Mouse (Mus musculus) midbrain, embryonic 14.5 days (tissue): ENCODE measurements around the gene Camkk2. TPM values are rescaled to one million over a fixed set of nuclear protein-coding genes. Genes with fewer than 3 reads are reported as not detected.

Source experiments
- ATAC-seq: fragments of 200-750 bp; cut with Nextera tagmentation; 2 replicates; pipeline ENCODE4 v1.8.0; 2017; ENCODE audit warnings: moderate number of reproducible peaks, moderate library complexity; ENCODE audit not compliant: low FRiP score, low TSS enrichment
- DNase-seq: peaks from one replicate; pipeline ENCODE4 v3.0.0-alpha.2; 2015
- H3K27ac ChIP-seq: fragments of 300-500 bp; sonication (generic); replicated peaks from 2 replicates; pipeline ENCODE4 v1.5.1; 2014; ENCODE audit warnings: mild to moderate bottlenecking, low read depth, low read length, moderate library complexity
- H3K27me3 ChIP-seq: fragments of 300-500 bp; sonication (generic); 2 replicates; pipeline ENCODE4 v1.6.1; 2014; ENCODE audit warnings: low read length, control low read depth, mixed read lengths; ENCODE audit not compliant: control insufficient read depth, insufficient read depth
- H3K36me3 ChIP-seq: fragments of 300-500 bp; sonication (generic); 2 replicates; pipeline ENCODE4 v1.6.1; 2014; ENCODE audit warnings: low read length, control low read depth; ENCODE audit not compliant: control insufficient read depth, insufficient read depth
- H3K4me1 ChIP-seq: fragments of 300-500 bp; sonication (generic); 2 replicates; pipeline ENCODE4 v1.6.1; 2014; ENCODE audit warnings: mild to moderate bottlenecking, antibody characterized with exemption, low read length, control low read depth; ENCODE audit not compliant: control insufficient read depth, insufficient read depth
- H3K4me2 ChIP-seq: fragments of 300-500 bp; sonication (generic); 2 replicates; pipeline ENCODE4 v1.6.1; 2014; ENCODE audit warnings: mild to moderate bottlenecking, low read length, moderate library complexity
- H3K4me3 ChIP-seq: fragments of 300-500 bp; sonication (generic); replicated peaks from 2 replicates; pipeline ENCODE4 v1.5.1; 2014; ENCODE audit warnings: low read depth, low read length
- H3K9ac ChIP-seq: fragments of 300-500 bp; sonication (generic); replicated peaks from 2 replicates; pipeline ENCODE4 v1.6.1; 2014; ENCODE audit warnings: mild to moderate bottlenecking, low read length, moderate library complexity
- H3K9me3 ChIP-seq: fragments of 300-500 bp; sonication (generic); 2 replicates; pipeline ENCODE4 v1.6.1; 2016; ENCODE audit warnings: low read length, control low read depth, mixed read lengths; ENCODE audit not compliant: control insufficient read depth
- WGBS: fragments of 180-500 bp; shearing (Covaris S2); extraction: QIAGEN DNeasy Blood & Tissue Kit; methylation state at CpG from one replicate; pipeline ENCODE4 v1.1.7; 2014; 5-methylcytosine and 5-hydroxymethylcytosine counted together
- polyA plus RNA-seq: library from polyadenylated mRNA; unstranded; fragments of >200 nt; fragmentation: Nextera tagmentation; extraction: Ambion mirVana; gene quantifications from 2 replicates; pipeline ENCODE4 v1.2.1, GENCODE M21; 2014

The Camkk2 gene
- polyA plus RNA-seq, 1 experiment from 2014 or later = 46.0 TPM

- no peak overlapping the region for H3K4me3 ChIP-seq
- H3K27me3 ChIP-seq = no peaks in the 10 kb centered on the region
- H3K4me2 ChIP-seq = no peak overlapping the region
- 90% methylated on average over 7 of the region's 7 CpGs for WGBS
- H3K4me1 ChIP-seq = no peaks in the 10 kb centered on the region
- DNase-seq = no peak
- H3K9ac ChIP-seq = no peak overlapping the region
- H3K9me3 ChIP-seq = no peaks in the 10 kb centered on the region
- peaks cover 19% of the 10 kb centered on the region for H3K36me3 ChIP-seq
- ATAC-seq = no peak
- no peak overlapping the region for H3K27ac ChIP-seq
Observed at GRCm38 (mm10) chr5:122735853-122736252, 43.4 kb downstream of the Camkk2 start.

DNA sequence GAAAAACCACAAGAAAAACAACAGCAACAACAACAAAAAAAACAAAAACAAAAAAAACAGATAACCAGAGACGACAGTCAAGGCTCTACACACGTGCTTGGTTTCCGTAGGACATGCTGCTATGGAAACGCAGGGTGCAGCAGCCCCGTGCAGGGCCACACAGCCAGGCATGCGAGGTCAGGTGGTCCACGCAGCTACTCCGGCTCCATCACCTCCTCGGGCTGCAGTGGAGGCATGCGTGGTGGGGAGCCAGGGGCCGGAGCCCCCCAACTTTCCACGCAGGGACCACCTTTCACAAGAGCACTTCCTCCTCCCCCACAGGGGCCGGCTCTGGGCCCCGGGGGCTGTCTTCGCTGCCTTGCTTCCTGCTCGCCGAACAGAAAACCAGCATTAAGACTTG is 45.3 kb downstream of the Camkk2 start:
- Histone ChIP-seq H3K4me2 (no peak overlapping the region), H3K27me3 (no peaks in the 10 kb centered on the region), H3K9me3 (no peaks in the 10 kb centered on the region), H3K9ac (no peak overlapping the region), H3K27ac (no peak overlapping the region), H3K36me3 (peaks cover 9% of the 10 kb centered on the region; the same call in 1 of the 2 replicates), H3K4me1 (no peaks in the 10 kb centered on the region), H3K4me3 (no peak overlapping the region)
- DNase-seq (no peak), ATAC-seq (no peak)
- WGBS = 60% methylated on average over 17 of the region's 17 CpGs

DNA sequence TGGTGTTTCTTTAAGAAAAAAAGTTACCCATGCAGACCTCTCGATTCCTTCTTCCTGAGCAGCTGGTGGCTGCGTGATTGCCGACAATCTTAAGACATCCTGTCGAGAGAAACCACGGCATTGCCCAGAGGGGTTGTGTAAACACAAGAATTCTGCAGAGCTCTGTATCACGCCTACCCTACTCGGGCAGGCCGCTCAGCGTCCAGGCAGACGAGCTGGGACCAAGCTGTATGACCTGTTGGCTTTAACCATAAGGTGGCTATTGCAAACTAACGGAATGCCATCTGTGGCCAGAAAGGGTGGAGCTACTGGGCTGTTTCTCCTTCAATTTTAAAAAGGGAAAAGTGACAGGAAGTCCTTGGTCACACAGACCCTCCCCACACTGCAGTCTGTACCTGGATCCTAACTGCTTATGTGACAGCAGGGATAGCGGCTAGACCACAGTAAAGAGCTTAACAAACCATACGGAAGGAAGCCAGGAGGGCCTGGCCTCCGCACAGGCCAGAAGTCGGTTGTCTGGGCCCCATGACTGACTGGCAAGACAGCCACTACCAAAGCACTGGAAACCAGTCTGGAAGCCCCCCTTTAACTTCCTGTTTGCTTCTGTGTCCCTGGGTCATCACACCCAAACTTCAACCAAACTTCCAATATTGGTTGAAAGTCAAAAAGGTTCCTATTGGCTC is 47.1 kb downstream of the Camkk2 start:
- peaks cover 9% of the 10 kb centered on the region; the same call in 1 of the 2 replicates for H3K36me3 ChIP-seq
- DNase-seq = no peak
- no peak for ATAC-seq
- no peak overlapping the region for H3K4me2 ChIP-seq
- 82% methylated on average over 15 of the region's 15 CpGs for WGBS
- no peak overlapping the region for H3K9ac ChIP-seq
- H3K27me3 ChIP-seq = no peaks in the 10 kb centered on the region
- no peaks in the 10 kb centered on the region for H3K9me3 ChIP-seq
- H3K4me3 ChIP-seq = no peak overlapping the region
- H3K4me1 ChIP-seq = no peaks in the 10 kb centered on the region
- no peak overlapping the region for H3K27ac ChIP-seq

GRCm38 (mm10) chr5:122731321-122731720 is 47.9 kb downstream of the Camkk2 start:
- ATAC-seq (no peak), DNase-seq (peak; percentile 35)
- 0 out of 2 replicates have a peak, but pooled peaks cover 4% of the 10 kb centered on the region for H3K36me3 ChIP-seq
- no peaks in the 10 kb centered on the region for H3K9me3 ChIP-seq
- H3K4me1 ChIP-seq = no peaks in the 10 kb centered on the region
- WGBS = 70% methylated on average over 8 of the region's 8 CpGs
- H3K4me3 ChIP-seq = no peak overlapping the region
- no peak overlapping the region for H3K27ac ChIP-seq
- H3K4me2 ChIP-seq = no peak overlapping the region
- no peaks in the 10 kb centered on the region for H3K27me3 ChIP-seq
- no peak overlapping the region for H3K9ac ChIP-seq

DNA sequence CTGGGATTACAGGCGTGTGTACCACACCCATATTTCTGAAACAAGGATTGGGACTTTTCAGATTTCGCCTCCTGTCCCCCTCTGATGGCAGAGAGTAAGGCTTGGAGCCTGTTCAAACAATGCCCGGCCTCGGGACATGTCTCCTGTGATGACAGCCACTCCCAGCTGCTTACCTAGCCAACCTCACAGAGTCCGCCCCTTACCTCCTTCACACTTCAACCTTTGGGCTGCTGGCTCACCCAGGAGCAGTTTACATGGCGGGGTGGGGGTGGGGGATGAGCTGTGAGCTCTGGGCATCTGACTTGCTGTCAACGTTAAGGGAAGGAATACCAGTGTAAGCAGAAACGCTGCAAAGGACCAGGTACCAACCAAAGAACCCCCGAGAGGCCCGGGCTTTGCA is 48.4 kb downstream of the Camkk2 start:
- no peak overlapping the region for H3K27ac ChIP-seq
- no peaks in the 10 kb centered on the region for H3K27me3 ChIP-seq
- no peak overlapping the region for H3K9ac ChIP-seq
- DNase-seq (no peak), ATAC-seq (no peak)
- no peak overlapping the region for H3K4me2 ChIP-seq
- H3K4me3 ChIP-seq = no peak overlapping the region
- no peaks in the 10 kb centered on the region for H3K9me3 ChIP-seq
- WGBS = 88% methylated on average over 10 of the region's 10 CpGs
- 0 out of 2 replicates have a peak, but pooled peaks cover 4% of the 10 kb centered on the region for H3K36me3 ChIP-seq
- no peaks in the 10 kb centered on the region for H3K4me1 ChIP-seq

DNA sequence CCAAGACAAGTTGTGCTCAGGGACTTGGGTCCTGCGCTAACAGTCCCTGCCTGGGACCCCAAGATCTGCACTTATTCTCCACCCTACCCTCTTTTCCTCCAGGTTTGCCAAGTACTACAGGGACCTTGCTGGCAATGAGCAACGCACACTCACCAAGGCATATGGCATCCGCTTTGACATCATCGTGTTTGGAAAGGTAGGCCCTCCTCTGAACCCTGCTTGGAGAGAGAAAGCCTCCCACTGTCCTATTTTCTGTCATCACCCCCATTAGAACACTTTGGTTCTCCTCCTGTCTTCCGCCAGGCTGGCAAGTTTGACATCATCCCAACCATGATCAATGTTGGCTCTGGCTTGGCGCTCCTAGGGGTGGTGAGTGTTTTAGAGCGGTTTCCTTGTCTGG is 52.1 kb downstream of the Camkk2 start:
- Histone ChIP-seq H3K9me3 (no peaks in the 10 kb centered on the region), H3K4me3 (no peak overlapping the region), H3K9ac (no peak overlapping the region), H3K27me3 (no peaks in the 10 kb centered on the region), H3K4me1 (no peaks in the 10 kb centered on the region), H3K4me2 (no peak overlapping the region), H3K27ac (no peak overlapping the region), H3K36me3 (no peaks in the 10 kb centered on the region)
- no peak for DNase-seq
- no peak for ATAC-seq
- 95% methylated on average over 7 of the region's 7 CpGs for WGBS

DNA sequence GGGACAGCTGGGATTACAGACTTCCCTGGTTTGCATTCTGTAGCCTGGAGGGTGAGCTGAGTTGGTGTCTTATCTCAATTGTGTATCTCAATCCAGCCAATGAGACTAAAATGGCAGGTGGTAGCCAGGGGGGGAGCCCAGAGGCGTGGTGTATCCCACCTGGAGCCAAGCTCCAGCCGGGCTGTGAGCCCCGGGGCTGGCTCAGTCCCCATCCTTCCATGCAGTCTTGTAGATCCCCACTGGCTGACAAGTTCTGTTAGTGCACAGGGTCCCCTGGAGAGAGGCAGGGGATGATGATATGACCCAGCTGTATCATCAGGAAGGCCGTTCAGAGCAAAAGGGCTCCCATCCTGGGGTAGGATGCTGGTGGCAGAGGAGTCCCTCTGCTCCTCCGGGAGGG is 52.6 kb downstream of the Camkk2 start:
- H3K36me3 ChIP-seq = no peaks in the 10 kb centered on the region
- no peak for DNase-seq
- ATAC-seq = no peak
- no peak overlapping the region for H3K4me3 ChIP-seq
- no peaks in the 10 kb centered on the region for H3K27me3 ChIP-seq
- H3K27ac ChIP-seq = no peak overlapping the region
- WGBS = 73% methylated on average over 5 of the region's 5 CpGs
- no peak overlapping the region for H3K9ac ChIP-seq
- no peak overlapping the region for H3K4me2 ChIP-seq
- no peaks in the 10 kb centered on the region for H3K4me1 ChIP-seq
- H3K9me3 ChIP-seq = no peaks in the 10 kb centered on the region

GRCm38 (mm10) chr5:122726068-122726467 is 53.1 kb downstream of the Camkk2 start:
- no peaks in the 10 kb centered on the region for H3K4me1 ChIP-seq

DNA sequence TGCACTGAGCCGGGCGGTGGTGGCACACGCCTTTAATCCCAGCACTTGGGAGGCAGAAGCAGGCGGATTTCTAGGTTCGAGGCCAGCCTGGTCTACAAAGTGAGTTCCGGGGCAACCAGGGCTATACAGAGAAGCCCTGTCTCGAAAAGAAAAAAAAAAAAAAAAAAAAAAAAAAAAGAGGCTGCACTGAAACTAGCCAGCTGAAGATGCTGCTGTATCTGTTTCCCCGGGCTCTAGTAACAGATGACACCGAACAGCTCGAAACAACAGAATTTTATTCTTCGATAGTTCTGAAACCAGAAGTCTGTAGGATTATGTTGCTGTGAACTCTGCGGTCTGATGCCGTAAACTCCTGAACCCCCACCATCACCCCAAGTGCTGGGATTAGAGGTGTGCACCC is 53.8 kb downstream of the Camkk2 start:
- no peaks in the 10 kb centered on the region for H3K27me3 ChIP-seq
- no peak overlapping the region for H3K9ac ChIP-seq
- H3K4me3 ChIP-seq = no peak overlapping the region
- DNase-seq (no peak), ATAC-seq (no peak)
- H3K4me1 ChIP-seq = no peaks in the 10 kb centered on the region
- H3K27ac ChIP-seq = no peak overlapping the region
- no peaks in the 10 kb centered on the region for H3K36me3 ChIP-seq
- WGBS = 92% methylated on average over 13 of the region's 13 CpGs
- H3K4me2 ChIP-seq = no peak overlapping the region
- no peaks in the 10 kb centered on the region for H3K9me3 ChIP-seq

More at GRCm38 (mm10) chr5:122726068-122726467, 53.1 kb downstream of the Camkk2 start:
- no peaks in the 10 kb centered on the region for H3K36me3 ChIP-seq
- no peaks in the 10 kb centered on the region for H3K27me3 ChIP-seq
- no peak overlapping the region for H3K9ac ChIP-seq
- H3K4me3 ChIP-seq = no peak overlapping the region
- peak; percentile 92 for DNase-seq
- H3K27ac ChIP-seq = no peak overlapping the region
- WGBS = 21% methylated on average over 7 of the region's 7 CpGs
- no peak for ATAC-seq
- no peak overlapping the region for H3K4me2 ChIP-seq
- no peaks in the 10 kb centered on the region for H3K9me3 ChIP-seq
